Mouse (Mus musculus): ENCODE data around the gene Pipox. TPM values are rescaled to one million over a fixed set of nuclear protein-coding genes. Genes with fewer than 3 reads are reported as not detected.

Pipox gene
- polyA plus RNA-seq, 1 experiment from 2014 or later: 7.6 TPM

DNA sequence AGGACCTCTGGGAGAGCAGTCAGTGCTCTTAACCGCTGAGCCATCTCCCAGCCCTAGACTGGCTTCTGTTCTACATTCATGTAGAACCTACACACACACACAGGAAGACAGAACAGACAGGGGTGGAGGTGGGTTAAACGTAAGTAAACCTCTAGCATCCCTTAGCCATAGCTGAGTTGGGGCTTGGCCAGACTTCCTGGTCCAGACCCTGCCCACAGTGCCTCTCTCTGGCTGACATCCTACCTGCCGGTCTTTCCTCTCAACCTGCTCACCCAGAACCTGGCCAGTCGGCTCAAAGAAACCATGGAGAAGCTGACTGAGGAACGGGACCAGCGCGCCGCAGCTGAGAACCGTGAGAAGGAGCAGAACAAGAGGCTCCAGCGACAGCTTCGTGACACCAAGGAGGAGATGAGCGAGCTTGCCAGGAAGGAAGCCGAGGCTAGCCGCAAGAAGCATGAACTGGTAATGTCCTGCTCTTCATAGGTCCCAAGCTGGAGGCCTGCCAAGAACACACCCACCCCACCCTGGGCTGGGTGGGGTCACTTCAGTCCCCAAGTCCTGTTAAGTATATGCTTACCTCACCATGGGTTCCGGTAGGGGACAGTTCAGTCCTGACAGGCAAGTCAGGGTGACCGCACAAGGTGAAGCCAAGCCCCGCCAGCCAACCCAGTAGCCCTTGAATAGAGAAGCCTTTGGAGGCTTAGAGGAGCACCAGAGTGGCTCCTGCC, 40.8 kb downstream of the Pipox start:
- H3K4me1 ChIP-seq (replicated peaks; ENCODE audit: control insufficient read depth, insufficient read depth, low read length): peaks cover 9% of the 10 kb centered on the region
- 93% methylated on average over 17 of the region's 17 CpGs for WGBS
- ATAC-seq (ENCODE audit: low FRiP score): no peak

DNA sequence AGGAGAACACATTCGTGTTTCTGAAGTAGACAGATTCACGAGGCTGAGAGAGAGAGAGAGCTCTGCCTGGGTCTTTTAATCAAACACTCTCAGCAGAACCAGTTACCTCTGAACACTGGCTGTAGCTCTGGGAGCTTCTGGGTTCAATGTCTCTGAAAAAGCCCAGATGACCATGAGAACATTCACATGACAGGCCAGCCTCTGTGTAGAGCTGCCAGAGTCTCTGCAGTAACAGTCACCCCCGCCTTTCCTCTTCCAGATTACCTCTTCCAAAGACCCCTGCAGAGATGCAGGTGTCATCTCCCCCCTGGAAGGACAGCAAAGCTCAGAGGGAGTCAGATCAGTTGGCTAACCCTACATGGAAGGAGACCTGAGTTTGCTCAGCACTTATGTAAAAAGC, 41.7 kb downstream of the Pipox start:
- Histone ChIP-seq H3K9ac (ENCODE audit: low read depth, low read length) (no peak overlapping the region), H3K27me3 (ENCODE audit: control insufficient read depth, insufficient read depth, low read length) (no peaks in the 10 kb centered on the region), H3K4me3 (ENCODE audit: low read depth, low read length) (no peak overlapping the region), H3K4me2 (replicated peaks; ENCODE audit: low read depth, low read length) (no peak overlapping the region), H3K27ac (ENCODE audit: low read depth, low read length) (no peak overlapping the region), H3K9me3 (ENCODE audit: control insufficient read depth, low read length) (no peaks in the 10 kb centered on the region), H3K4me1 (replicated peaks; ENCODE audit: control insufficient read depth, insufficient read depth, low read length) (peaks cover 8% of the 10 kb centered on the region), H3K36me3 (ENCODE audit: control insufficient read depth, insufficient read depth, low read length) (peaks cover 4% of the 10 kb centered on the region; the same call in 1 of the 2 replicates)
- no peak for ATAC-seq (ENCODE audit: low FRiP score)
- no peak for DNase-seq (ENCODE audit: low spot score)
- WGBS: 67% methylated on average over 3 of the region's 3 CpGs

More for the DNA sequence above, 40.8 kb downstream of the Pipox start:
- no peak for DNase-seq (ENCODE audit: low spot score)
- Histone ChIP-seq H3K9ac (ENCODE audit: low read depth, low read length) (no peak overlapping the region), H3K27me3 (ENCODE audit: control insufficient read depth, insufficient read depth, low read length) (peaks cover 8% of the 10 kb centered on the region), H3K9me3 (ENCODE audit: control insufficient read depth, low read length) (no peaks in the 10 kb centered on the region), H3K4me3 (ENCODE audit: low read depth, low read length) (no peak overlapping the region), H3K36me3 (ENCODE audit: control insufficient read depth, insufficient read depth, low read length) (peaks cover 4% of the 10 kb centered on the region; the same call in 1 of the 2 replicates), H3K4me2 (replicated peaks; ENCODE audit: low read depth, low read length) (no peak overlapping the region), H3K27ac (ENCODE audit: low read depth, low read length) (no peak overlapping the region)

DNA sequence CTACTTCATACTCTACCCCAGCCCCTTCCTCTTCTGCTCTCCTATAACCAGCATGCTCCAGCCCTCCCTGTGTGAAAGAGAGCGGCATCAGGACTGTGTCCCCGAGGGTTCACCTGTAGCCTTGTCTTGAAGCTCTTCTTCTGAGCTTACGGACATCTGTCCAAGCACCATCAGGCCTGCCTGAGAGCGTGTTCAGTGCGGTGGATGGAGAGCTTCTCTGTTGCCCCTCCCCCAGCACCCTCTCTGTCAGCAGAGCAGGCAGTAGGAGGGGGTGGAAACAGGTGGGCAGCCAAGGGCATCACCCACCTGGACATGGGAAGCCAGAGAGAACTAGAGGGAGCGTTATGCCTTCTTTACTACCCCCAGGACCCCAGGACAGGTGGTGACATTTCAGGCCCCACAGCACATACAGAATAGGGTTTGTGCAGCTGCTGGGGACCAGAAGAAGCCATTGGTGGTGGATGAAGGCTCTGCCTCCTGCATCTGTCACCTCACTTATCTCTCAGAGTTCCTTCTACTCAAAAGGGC, 42.3 kb downstream of the Pipox start:
- Histone ChIP-seq H3K27ac (ENCODE audit: low read depth, low read length) (no peak overlapping the region), H3K9me3 (ENCODE audit: control insufficient read depth, low read length) (no peaks in the 10 kb centered on the region), H3K27me3 (ENCODE audit: control insufficient read depth, insufficient read depth, low read length) (no peaks in the 10 kb centered on the region), H3K4me2 (replicated peaks; ENCODE audit: low read depth, low read length) (no peak overlapping the region), H3K9ac (ENCODE audit: low read depth, low read length) (no peak overlapping the region), H3K36me3 (ENCODE audit: control insufficient read depth, insufficient read depth, low read length) (peaks cover 4% of the 10 kb centered on the region; the same call in 1 of the 2 replicates), H3K4me3 (ENCODE audit: low read depth, low read length) (no peak overlapping the region), H3K4me1 (replicated peaks; ENCODE audit: control insufficient read depth, insufficient read depth, low read length) (peaks cover 8% of the 10 kb centered on the region)
- 70% methylated on average over 6 of the region's 6 CpGs for WGBS
- DNase-seq (ENCODE audit: low spot score) (no peak), ATAC-seq (ENCODE audit: low FRiP score) (0 out of 2 replicates have a peak, but pooled peaks have one; percentile 25)

DNA sequence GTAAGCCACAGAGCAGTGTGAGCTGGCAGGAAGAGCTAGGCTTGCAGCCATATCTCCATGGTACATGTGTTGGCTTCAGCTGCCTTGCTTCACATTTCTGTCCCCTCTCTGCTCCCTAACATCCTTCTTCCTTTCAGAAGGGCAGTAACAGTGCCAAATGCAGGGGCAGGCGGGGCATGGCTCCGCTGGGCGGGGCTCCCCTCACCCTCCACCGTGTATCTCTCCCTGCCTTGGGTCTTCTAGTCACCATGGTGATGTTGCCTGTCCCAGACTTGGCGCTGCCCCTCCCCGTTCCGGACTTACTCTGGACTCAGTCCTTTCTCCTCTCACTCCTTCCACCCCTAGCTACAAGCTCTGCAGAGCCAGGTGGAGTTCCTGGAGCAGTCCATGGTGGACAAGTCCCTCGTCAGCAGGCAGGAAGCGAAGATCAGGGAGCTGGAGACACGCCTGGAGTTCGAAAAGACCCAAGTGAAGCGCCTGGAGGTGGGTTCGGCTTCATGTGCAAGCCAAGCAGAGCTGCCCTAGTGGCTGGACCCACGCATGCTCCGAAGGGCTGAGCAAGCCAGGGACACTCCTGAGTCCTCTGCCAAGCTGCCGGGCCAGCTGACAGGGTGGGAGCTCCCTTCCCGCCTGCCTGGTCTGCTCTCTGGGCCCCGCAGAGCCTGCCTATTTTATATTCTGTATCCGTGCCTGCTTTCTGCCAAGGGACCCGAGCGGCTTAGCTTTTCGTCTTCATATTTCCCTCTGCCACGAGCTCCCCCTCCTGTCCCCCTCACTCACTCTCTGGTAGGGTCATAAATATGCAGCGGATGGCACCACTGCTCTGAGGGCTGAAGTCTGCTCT, 43.3 kb downstream of the Pipox start:
- H3K4me1 ChIP-seq (replicated peaks; ENCODE audit: control insufficient read depth, insufficient read depth, low read length): peaks cover 8% of the 10 kb centered on the region
- H3K9me3 ChIP-seq (ENCODE audit: control insufficient read depth, low read length): no peaks in the 10 kb centered on the region
- peak overlapping the region; percentile 34; the same call in 1 of the 2 replicates for H3K9ac ChIP-seq (ENCODE audit: low read depth, low read length)
- no peak overlapping the region for H3K4me3 ChIP-seq (ENCODE audit: low read depth, low read length)
- H3K27me3 ChIP-seq (ENCODE audit: control insufficient read depth, insufficient read depth, low read length): no peaks in the 10 kb centered on the region
- H3K36me3 ChIP-seq (ENCODE audit: control insufficient read depth, insufficient read depth, low read length): peaks cover 5% of the 10 kb centered on the region
- ATAC-seq (ENCODE audit: low FRiP score) (peak; percentile 71), DNase-seq (ENCODE audit: low spot score) (peak; percentile 57)
- peak overlapping the region; percentile 75 for H3K27ac ChIP-seq (ENCODE audit: low read depth, low read length)
- peak overlapping the region; percentile 11; the same call in 1 of the 2 replicates for H3K4me2 ChIP-seq (replicated peaks; ENCODE audit: low read depth, low read length)
- 41% methylated on average over 24 of the region's 24 CpGs for WGBS

DNA sequence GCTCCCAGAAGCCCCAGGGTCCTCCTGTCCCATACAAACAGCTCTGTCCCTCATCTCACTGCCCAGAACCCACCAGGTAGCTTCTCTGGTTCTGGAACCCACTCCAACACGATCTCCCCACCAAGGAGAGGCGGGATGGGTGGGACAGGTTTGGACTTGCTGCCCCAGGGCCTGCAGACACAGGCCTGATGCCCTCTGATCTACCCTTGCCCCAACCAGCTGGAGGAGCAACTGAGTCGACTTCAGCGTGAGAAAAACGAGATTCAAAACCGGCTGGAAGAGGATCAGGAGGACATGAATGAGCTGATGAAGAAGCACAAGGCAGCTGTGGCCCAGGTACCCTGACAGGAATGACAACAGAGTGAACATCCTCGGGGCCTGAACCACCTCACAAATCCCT, 44.7 kb downstream of the Pipox start:
- H3K4me2 ChIP-seq (replicated peaks; ENCODE audit: low read depth, low read length): no peak overlapping the region
- no peaks in the 10 kb centered on the region for H3K27me3 ChIP-seq (ENCODE audit: control insufficient read depth, insufficient read depth, low read length)
- H3K36me3 ChIP-seq (ENCODE audit: control insufficient read depth, insufficient read depth, low read length): peaks cover 7% of the 10 kb centered on the region
- ATAC-seq (ENCODE audit: low FRiP score) (no peak), DNase-seq (ENCODE audit: low spot score) (no peak)
- no peak overlapping the region for H3K4me3 ChIP-seq (ENCODE audit: low read depth, low read length)
- peaks cover 8% of the 10 kb centered on the region; the same call in 1 of the 2 replicates for H3K4me1 ChIP-seq (replicated peaks; ENCODE audit: control insufficient read depth, insufficient read depth, low read length)
- H3K27ac ChIP-seq (ENCODE audit: low read depth, low read length): no peak overlapping the region
- WGBS: 85% methylated on average over 7 of the region's 7 CpGs
- H3K9ac ChIP-seq (ENCODE audit: low read depth, low read length): no peak overlapping the region
- H3K9me3 ChIP-seq (ENCODE audit: control insufficient read depth, low read length): no peaks in the 10 kb centered on the region

DNA sequence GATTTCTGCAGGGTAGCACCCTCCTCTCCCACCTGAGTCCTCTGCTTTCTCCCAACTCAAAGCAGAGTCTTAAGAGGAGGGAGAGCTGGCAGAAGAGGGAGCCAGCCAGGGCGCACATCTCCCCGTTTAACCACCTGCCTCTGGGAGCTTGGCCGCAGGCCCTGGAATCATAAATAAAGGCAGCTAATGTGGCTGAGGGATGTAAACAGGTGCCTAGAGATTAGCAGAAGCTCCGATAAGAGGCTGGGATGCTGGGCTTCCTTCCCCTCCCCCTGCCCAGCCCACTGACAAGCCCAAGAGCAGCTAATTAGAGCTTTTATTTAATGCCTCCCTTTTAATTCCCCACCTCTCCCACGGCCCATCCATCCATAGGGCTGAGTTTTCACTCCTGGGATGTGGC, 45.8 kb downstream of the Pipox start:
- Histone ChIP-seq H3K4me2 (replicated peaks; ENCODE audit: low read depth, low read length) (no peak overlapping the region; the same call in 1 of the 2 replicates), H3K36me3 (ENCODE audit: control insufficient read depth, insufficient read depth, low read length) (peaks cover 5% of the 10 kb centered on the region), H3K9ac (ENCODE audit: low read depth, low read length) (no peak overlapping the region), H3K27me3 (ENCODE audit: control insufficient read depth, insufficient read depth, low read length) (no peaks in the 10 kb centered on the region), H3K27ac (ENCODE audit: low read depth, low read length) (peak overlapping the region; percentile 17; the same call in 1 of the 2 replicates), H3K4me3 (ENCODE audit: low read depth, low read length) (no peak overlapping the region), H3K9me3 (ENCODE audit: control insufficient read depth, low read length) (no peaks in the 10 kb centered on the region), H3K4me1 (replicated peaks; ENCODE audit: control insufficient read depth, insufficient read depth, low read length) (peaks cover 8% of the 10 kb centered on the region; the same call in 1 of the 2 replicates)
- 42% methylated on average over 5 of the region's 5 CpGs for WGBS
- no peak for DNase-seq (ENCODE audit: low spot score)
- no peak for ATAC-seq (ENCODE audit: low FRiP score)

DNA sequence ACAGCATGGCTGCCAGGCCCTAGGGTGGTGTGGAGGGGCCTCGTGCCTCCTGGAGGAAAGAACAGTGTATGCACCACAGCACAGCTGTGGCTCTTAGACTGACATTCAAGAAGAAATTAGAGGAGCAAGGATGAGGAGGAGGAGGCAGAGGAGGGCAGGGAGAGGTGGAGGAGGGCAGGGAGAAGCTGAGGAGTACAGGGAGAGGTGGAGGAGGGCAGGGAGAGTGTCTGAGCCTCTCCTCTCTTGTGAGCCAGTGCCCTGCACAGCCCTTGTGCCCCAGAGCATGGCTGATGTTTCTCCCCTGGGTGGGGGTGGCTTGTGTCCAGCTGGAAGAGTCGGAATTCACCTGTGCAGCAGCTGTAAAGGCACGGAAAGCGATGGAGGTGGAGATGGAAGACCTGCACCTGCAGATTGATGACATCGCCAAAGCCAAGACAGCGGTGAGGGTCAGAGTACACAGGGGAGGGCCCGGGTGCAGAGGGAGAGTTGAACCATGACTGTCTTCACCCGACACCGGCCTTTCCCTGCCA, 46.2 kb downstream of the Pipox start:
- 65% methylated on average over 9 of the region's 9 CpGs for WGBS
- no peaks in the 10 kb centered on the region for H3K27me3 ChIP-seq (ENCODE audit: control insufficient read depth, insufficient read depth, low read length)
- H3K9ac ChIP-seq (ENCODE audit: low read depth, low read length): no peak overlapping the region
- no peak overlapping the region for H3K4me3 ChIP-seq (ENCODE audit: low read depth, low read length)
- peaks cover 8% of the 10 kb centered on the region; the same call in 1 of the 2 replicates for H3K4me1 ChIP-seq (replicated peaks; ENCODE audit: control insufficient read depth, insufficient read depth, low read length)
- ATAC-seq (ENCODE audit: low FRiP score) (no peak), DNase-seq (ENCODE audit: low spot score) (no peak)
- H3K36me3 ChIP-seq (ENCODE audit: control insufficient read depth, insufficient read depth, low read length): peaks cover 5% of the 10 kb centered on the region
- H3K4me2 ChIP-seq (replicated peaks; ENCODE audit: low read depth, low read length): no peak overlapping the region; the same call in 1 of the 2 replicates
- no peaks in the 10 kb centered on the region for H3K9me3 ChIP-seq (ENCODE audit: control insufficient read depth, low read length)
- peak overlapping the region; percentile 17; the same call in 1 of the 2 replicates for H3K27ac ChIP-seq (ENCODE audit: low read depth, low read length)

DNA sequence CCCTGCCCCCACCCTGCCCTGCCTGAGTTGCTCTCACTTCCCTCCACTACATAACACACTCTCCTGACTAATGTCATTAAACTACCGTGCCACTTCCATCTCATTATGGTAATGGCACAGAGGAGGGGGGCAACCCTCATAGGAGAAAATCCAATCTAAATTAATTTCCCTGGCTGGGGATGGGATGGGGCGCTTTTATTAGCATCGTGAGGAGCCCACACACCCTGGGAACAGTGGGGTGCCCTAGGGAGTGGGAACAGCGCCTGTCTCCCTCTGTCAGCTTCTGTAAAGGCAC, 50.0 kb downstream of the Pipox start:
- no peak overlapping the region for H3K4me3 ChIP-seq (ENCODE audit: low read depth, low read length)
- DNase-seq (ENCODE audit: low spot score) (no peak), ATAC-seq (ENCODE audit: low FRiP score) (no peak)
- no peaks in the 10 kb centered on the region for H3K9me3 ChIP-seq (ENCODE audit: control insufficient read depth, low read length)
- WGBS: 68% methylated on average over 4 of the region's 4 CpGs
- H3K9ac ChIP-seq (ENCODE audit: low read depth, low read length): no peak overlapping the region
- H3K4me1 ChIP-seq (replicated peaks; ENCODE audit: control insufficient read depth, insufficient read depth, low read length): no peaks in the 10 kb centered on the region
- no peak overlapping the region for H3K27ac ChIP-seq (ENCODE audit: low read depth, low read length)
- H3K4me2 ChIP-seq (replicated peaks; ENCODE audit: low read depth, low read length): no peak overlapping the region
- no peaks in the 10 kb centered on the region for H3K27me3 ChIP-seq (ENCODE audit: control insufficient read depth, insufficient read depth, low read length)
- peaks cover 9% of the 10 kb centered on the region for H3K36me3 ChIP-seq (ENCODE audit: control insufficient read depth, insufficient read depth, low read length)

All from hindbrain, embryonic 11.5 days (tissue).